Mouse (Mus musculus): ENCODE data around the gene Zg16. TPM values are rescaled to one million over a fixed set of nuclear protein-coding genes. Genes with fewer than 3 reads are reported as not detected.

The Zg16 gene
- polyA plus RNA-seq, 1 experiment from 2014 or later, result not detected

GRCm38 (mm10) chr7:127031244-127031643, 55.9 kb downstream of the Zg16 start:
- H3K27ac ChIP-seq, result no peak overlapping the region

GRCm38 (mm10) chr7:127030172-127030571, 57.0 kb downstream of the Zg16 start:
- H3K9me3 ChIP-seq, result no peaks in the 10 kb centered on the region
- no peak overlapping the region for H3K27ac ChIP-seq
- WGBS, result 100% methylated on average over 1 of the region's 1 CpGs
- H3K4me3 ChIP-seq, result no peak overlapping the region
- no peaks in the 10 kb centered on the region for H3K27me3 ChIP-seq (replicated peaks)
- H3K4me2 ChIP-seq (replicated peaks), result no peak overlapping the region
- H3K4me1 ChIP-seq, result peaks cover 8% of the 10 kb centered on the region
- ATAC-seq (ENCODE audit: low FRiP score, low read depth), result no peak
- H3K9ac ChIP-seq, result no peak overlapping the region
- H3K36me3 ChIP-seq, result peaks cover 61% of the 10 kb centered on the region

More at GRCm38 (mm10) chr7:127031244-127031643, 55.9 kb downstream of the Zg16 start:
- ATAC-seq (ENCODE audit: low FRiP score, low read depth), result no peak
- H3K4me3 ChIP-seq, result no peak overlapping the region
- H3K9me3 ChIP-seq, result no peaks in the 10 kb centered on the region
- no peak overlapping the region for H3K9ac ChIP-seq
- H3K4me2 ChIP-seq (replicated peaks), result no peak overlapping the region
- H3K27me3 ChIP-seq (replicated peaks), result no peaks in the 10 kb centered on the region
- H3K36me3 ChIP-seq, result peaks cover 67% of the 10 kb centered on the region
- WGBS, result 47% methylated on average over 1 of the region's 1 CpGs
- H3K4me1 ChIP-seq, result peaks cover 8% of the 10 kb centered on the region

- 68% methylated on average over 8 of the region's 8 CpGs for WGBS
- no peaks in the 10 kb centered on the region for H3K27me3 ChIP-seq (replicated peaks)
These were observed 59.2 kb downstream of the Zg16 start for GRCm38 (mm10) chr7:127027885-127028284.

GRCm38 (mm10) chr7:127026984-127027726, 60.0 kb downstream of the Zg16 start, which contains the start of gene Maz:
Gene Maz (minus strand): TSS chr7:127027037.
- WGBS, result under 1% methylated on average over 51 of the region's 63 CpGs
- H3K27ac ChIP-seq, result peak within 1 kb of the TSS; percentile 98
- no peaks in the 10 kb centered on the region for H3K27me3 ChIP-seq (replicated peaks)
- peaks cover 38% of the 10 kb centered on the region for H3K4me1 ChIP-seq
- H3K9ac ChIP-seq, result peak within 1 kb of the TSS; percentile 89
- peak within 1 kb of the TSS; percentile 98 for H3K4me2 ChIP-seq (replicated peaks)
- H3K4me3 ChIP-seq, result peak within 1 kb of the TSS; percentile 98
- no peaks in the 10 kb centered on the region for H3K9me3 ChIP-seq
- peak; percentile 88 for ATAC-seq (ENCODE audit: low FRiP score, low read depth)
- H3K36me3 ChIP-seq, result peaks cover 63% of the 10 kb centered on the region

More at GRCm38 (mm10) chr7:127027885-127028284, 59.2 kb downstream of the Zg16 start:
- H3K36me3 ChIP-seq, result peaks cover 63% of the 10 kb centered on the region
- H3K27ac ChIP-seq, result peak overlapping the region; percentile 98
- H3K4me1 ChIP-seq, result peaks cover 30% of the 10 kb centered on the region
- H3K4me3 ChIP-seq, result peak overlapping the region; percentile 98
- H3K4me2 ChIP-seq (replicated peaks), result peak overlapping the region; percentile 76
- H3K9ac ChIP-seq, result peak overlapping the region; percentile 61
- ATAC-seq (ENCODE audit: low FRiP score, low read depth), result no peak
- H3K9me3 ChIP-seq, result no peaks in the 10 kb centered on the region

- H3K4me3 ChIP-seq, result peak overlapping the region; percentile 98
- WGBS, result 3% methylated on average over 5 of the region's 48 CpGs
- no peaks in the 10 kb centered on the region for H3K9me3 ChIP-seq
- H3K4me2 ChIP-seq (replicated peaks), result peak overlapping the region; percentile 98
- H3K4me1 ChIP-seq, result peaks cover 43% of the 10 kb centered on the region
- H3K27me3 ChIP-seq (replicated peaks), result no peaks in the 10 kb centered on the region
- H3K27ac ChIP-seq, result peak overlapping the region; percentile 98
- ATAC-seq (ENCODE audit: low FRiP score, low read depth), result peak; percentile 8; the same call in 1 of the 2 replicates
- H3K36me3 ChIP-seq, result peaks cover 61% of the 10 kb centered on the region
- H3K9ac ChIP-seq, result peak overlapping the region; percentile 89
These were observed 60.5 kb downstream of the Zg16 start for GRCm38 (mm10) chr7:127026616-127026983.

GRCm38 (mm10) chr7:127026161-127026600, 60.9 kb downstream of the Zg16 start:
- H3K4me2 ChIP-seq (replicated peaks), result peak overlapping the region; percentile 98
- H3K9ac ChIP-seq, result peak overlapping the region; percentile 89
- under 1% methylated on average over 47 of the region's 48 CpGs for WGBS
- peaks cover 58% of the 10 kb centered on the region for H3K36me3 ChIP-seq
- peak overlapping the region; percentile 98 for H3K27ac ChIP-seq
- H3K4me1 ChIP-seq, result peaks cover 47% of the 10 kb centered on the region
- no peaks in the 10 kb centered on the region for H3K27me3 ChIP-seq (replicated peaks)
- H3K9me3 ChIP-seq, result no peaks in the 10 kb centered on the region
- peak overlapping the region; percentile 98 for H3K4me3 ChIP-seq
- peak; percentile 21 for ATAC-seq (ENCODE audit: low FRiP score, low read depth)

GRCm38 (mm10) chr7:127025556-127026160, 61.5 kb downstream of the Zg16 start:
- Histone ChIP-seq H3K4me1 (peaks cover 52% of the 10 kb centered on the region), H3K27ac (peak overlapping the region; percentile 98), H3K9me3 (no peaks in the 10 kb centered on the region), H3K4me3 (peak overlapping the region; percentile 98), H3K36me3 (peaks cover 53% of the 10 kb centered on the region), H3K27me3 (replicated peaks) (no peaks in the 10 kb centered on the region), H3K4me2 (replicated peaks) (peak overlapping the region; percentile 98), H3K9ac (peak overlapping the region; percentile 89)
- 0 out of 2 replicates have a peak, but pooled peaks have one; percentile 2 for ATAC-seq (ENCODE audit: low FRiP score, low read depth)
- WGBS, result under 1% methylated on average over 59 of the region's 65 CpGs

GRCm38 (mm10) chr7:127024755-127025555, 62.2 kb downstream of the Zg16 start:
- Histone ChIP-seq H3K4me3 (peak overlapping the region; percentile 98), H3K36me3 (peaks cover 46% of the 10 kb centered on the region), H3K27me3 (replicated peaks) (no peaks in the 10 kb centered on the region), H3K9me3 (no peaks in the 10 kb centered on the region), H3K27ac (peak overlapping the region; percentile 98), H3K4me2 (replicated peaks) (peak overlapping the region; percentile 98), H3K9ac (peak overlapping the region; percentile 89), H3K4me1 (peaks cover 59% of the 10 kb centered on the region)
- peak; percentile 30; the same call in 1 of the 2 replicates for ATAC-seq (ENCODE audit: low FRiP score, low read depth)
- under 1% methylated on average over 30 of the region's 30 CpGs for WGBS

GRCm38 (mm10) chr7:127023896-127024690, 63.0 kb downstream of the Zg16 start:
- ATAC-seq (ENCODE audit: low FRiP score, low read depth), result no peak
- Histone ChIP-seq H3K27ac (no peak overlapping the region), H3K9ac (peak overlapping the region; percentile 89), H3K4me3 (peak overlapping the region; percentile 98), H3K4me2 (replicated peaks) (peak overlapping the region; percentile 98), H3K36me3 (peaks cover 43% of the 10 kb centered on the region), H3K4me1 (peaks cover 65% of the 10 kb centered on the region), H3K27me3 (replicated peaks) (no peaks in the 10 kb centered on the region), H3K9me3 (no peaks in the 10 kb centered on the region)
- 39% methylated on average over 19 of the region's 19 CpGs for WGBS

- peak overlapping the region; percentile 89 for H3K9ac ChIP-seq
- H3K27ac ChIP-seq, result no peak overlapping the region; the same call in 1 of the 2 replicates
- peaks cover 35% of the 10 kb centered on the region for H3K36me3 ChIP-seq
- peaks cover 72% of the 10 kb centered on the region for H3K4me1 ChIP-seq
- H3K9me3 ChIP-seq, result no peaks in the 10 kb centered on the region
- no peak for ATAC-seq (ENCODE audit: low FRiP score, low read depth)
- WGBS, result 79% methylated on average over 13 of the region's 13 CpGs
- H3K4me3 ChIP-seq, result peak overlapping the region; percentile 98
- no peaks in the 10 kb centered on the region for H3K27me3 ChIP-seq (replicated peaks)
- H3K4me2 ChIP-seq (replicated peaks), result peak overlapping the region; percentile 98
These were observed 63.8 kb downstream of the Zg16 start for GRCm38 (mm10) chr7:127023272-127023691.

Measured in neural tube, embryonic 12.5 days (tissue).